Comparison of ENCODE assay signal across 8 mouse cellular contexts in the genomic region with DNA sequence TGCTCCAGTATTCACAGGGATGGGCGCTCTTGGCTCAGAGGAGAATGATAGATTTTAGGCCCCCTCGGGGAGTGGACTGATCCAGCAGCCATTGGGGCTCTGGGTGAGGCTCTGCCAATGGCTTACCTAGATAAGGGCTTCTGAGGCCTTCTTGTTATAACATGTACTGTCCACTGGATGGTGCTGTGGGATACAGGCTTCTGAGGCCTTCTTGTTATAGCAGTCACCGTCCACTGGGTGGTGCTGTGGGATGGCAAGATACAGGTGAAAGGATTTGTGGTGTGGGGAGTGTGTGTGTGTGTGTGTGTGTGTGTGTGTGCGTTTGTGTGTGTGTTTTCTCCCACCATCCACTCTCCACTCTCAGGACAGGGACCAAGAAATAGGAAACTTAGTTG.
DNase-seq lines count a peak whose midpoint lies in the region; ATAC-seq and TF ChIP-seq lines count a peak whose summit lies in the region.

No protein-coding gene starts in this region.

- TF ChIP-seq CTCF in cortical plate, adult 2 months (IDR thresholded peaks at IDR 0.05; ENCODE audit: extremely low read depth, insufficient read depth, low read length) = peak; percentile 100
- peak; percentile 100 for TF ChIP-seq CTCF in intestine, postnatal 0 days (IDR thresholded peaks at IDR 0.05; ENCODE audit: low read depth)
- TF ChIP-seq CTCF in spleen, adult 2 months (IDR thresholded peaks at IDR 0.05; ENCODE audit: extremely low read depth, insufficient read depth, insufficient read length, insufficient replicate concordance) = peak; percentile 99; the same call in 1 of the 2 replicates

- TF ChIP-seq POLR2A in cortical plate, adult 2 months (IDR thresholded peaks at IDR 0.05; ENCODE audit: extremely low read depth, insufficient read depth, low read length) = no peak
- TF ChIP-seq POLR2A in spleen, adult 2 months (IDR thresholded peaks at IDR 0.05; ENCODE audit: low read depth, low read length) = no peak

- peak; percentile 82 for DNase-seq in layer of hippocampus, adult 11-12 months (ENCODE audit: low spot score)
- no peak for DNase-seq in layer of hippocampus, adult 9-10 months (ENCODE audit: low spot score)
- DNase-seq in gastrocnemius, postnatal 25 days = peak; percentile 78
- DNase-seq in spleen, adult 2 months (ENCODE audit: low read depth in 1 of 2, low spot score in 2 of 2) = peak; percentile 68 to 81

- peak; percentile 50; the same call in 1 of the 2 replicates for ATAC-seq in intestine, postnatal 0 days
- peak; percentile 20; the same call in 1 of the 2 replicates for ATAC-seq in limb, embryonic 13.5 days (ENCODE audit: low FRiP score, low read depth)
- ATAC-seq in midbrain, embryonic 16.5 days = peak; percentile 50

- H3K9me3 ChIP-seq in intestine, postnatal 0 days (ENCODE audit: control insufficient read depth) = no peaks in the 10 kb centered on the region
- H3K9me3 ChIP-seq in limb, embryonic 13.5 days = no peaks in the 10 kb centered on the region
- no peaks in the 10 kb centered on the region for H3K9me3 ChIP-seq in midbrain, embryonic 16.5 days (replicated peaks; ENCODE audit: control insufficient read depth, low read length, poor library complexity, severe bottlenecking)

- H3K27ac ChIP-seq in cortical plate, adult 2 months (ENCODE audit: insufficient read depth, low read length) = no peak overlapping the region
- H3K27ac ChIP-seq in intestine, postnatal 0 days (ENCODE audit: low read depth, low read length) = no peak overlapping the region
- no peak overlapping the region for H3K27ac ChIP-seq in limb, embryonic 13.5 days
- peak overlapping the region; percentile 63 for H3K27ac ChIP-seq in midbrain, embryonic 16.5 days (ENCODE audit: low read length)
- no peak overlapping the region for H3K27ac ChIP-seq in spleen, adult 2 months (ENCODE audit: insufficient read depth, low read length)

- no peak overlapping the region for H3K4me3 ChIP-seq in cortical plate, adult 2 months (ENCODE audit: insufficient read depth, low read length)
- no peak overlapping the region for H3K4me3 ChIP-seq in intestine, postnatal 0 days (ENCODE audit: low read depth, low read length)
- H3K4me3 ChIP-seq in limb, embryonic 13.5 days = no peak overlapping the region
- no peak overlapping the region for H3K4me3 ChIP-seq in midbrain, embryonic 16.5 days (ENCODE audit: low read depth, low read length)
- H3K4me3 ChIP-seq in spleen, adult 2 months (ENCODE audit: extremely low read depth, insufficient read depth, insufficient read length) = no peak overlapping the region

- no peaks in the 10 kb centered on the region for H3K36me3 ChIP-seq in intestine, postnatal 0 days (ENCODE audit: control insufficient read depth, insufficient read depth)
- no peaks in the 10 kb centered on the region for H3K36me3 ChIP-seq in limb, embryonic 13.5 days
- no peaks in the 10 kb centered on the region for H3K36me3 ChIP-seq in midbrain, embryonic 16.5 days (ENCODE audit: control insufficient read depth, insufficient read depth, low read length)
- no peaks in the 10 kb centered on the region for H3K36me3 ChIP-seq in spleen, adult 2 months (ENCODE audit: control insufficient read depth, insufficient read depth, low read length)

- H3K9ac ChIP-seq in intestine, postnatal 0 days (ENCODE audit: low read depth, low read length) = no peak overlapping the region
- no peak overlapping the region for H3K9ac ChIP-seq in limb, embryonic 13.5 days
- H3K9ac ChIP-seq in midbrain, embryonic 16.5 days (ENCODE audit: low read depth, low read length) = peak overlapping the region; percentile 40; the same call in 1 of the 2 replicates

- no peak overlapping the region for H3K4me2 ChIP-seq in intestine, postnatal 0 days (replicated peaks; ENCODE audit: low read depth)
- H3K4me2 ChIP-seq in limb, embryonic 13.5 days (replicated peaks) = no peak overlapping the region
- H3K4me2 ChIP-seq in midbrain, embryonic 16.5 days (ENCODE audit: low read length) = no peak overlapping the region

- 4% methylated on average over 4 of the region's 4 CpGs for whole genome bisulfite sequencing in intestine, postnatal 0 days
- WGBS in limb, embryonic 13.5 days = 5% methylated on average over 4 of the region's 4 CpGs
- WGBS in midbrain, embryonic 16.5 days = 5% methylated on average over 4 of the region's 4 CpGs
- 5% methylated on average over 4 of the region's 4 CpGs for WGBS in spleen, adult 2 months

- H3K4me1 ChIP-seq in cortical plate, adult 2 months (ENCODE audit: control insufficient read depth, insufficient read depth, low read length) = peaks cover 7% of the 10 kb centered on the region; the same call in 1 of the 2 replicates
- 0 out of 2 replicates have a peak, but pooled peaks cover 2% of the 10 kb centered on the region for H3K4me1 ChIP-seq in intestine, postnatal 0 days (replicated peaks; ENCODE audit: control insufficient read depth, insufficient read depth, low read length)
- H3K4me1 ChIP-seq in limb, embryonic 13.5 days = peaks cover 20% of the 10 kb centered on the region
- H3K4me1 ChIP-seq in midbrain, embryonic 16.5 days (ENCODE audit: control insufficient read depth, insufficient read depth, low read length) = peaks cover 25% of the 10 kb centered on the region
- peaks cover 6% of the 10 kb centered on the region; the same call in 1 of the 2 replicates for H3K4me1 ChIP-seq in spleen, adult 2 months (ENCODE audit: control insufficient read depth, insufficient read depth, insufficient read length)

- no peaks in the 10 kb centered on the region for H3K27me3 ChIP-seq in intestine, postnatal 0 days (replicated peaks; ENCODE audit: control insufficient read depth, insufficient read depth, low read length)
- no peaks in the 10 kb centered on the region for H3K27me3 ChIP-seq in limb, embryonic 13.5 days
- H3K27me3 ChIP-seq in midbrain, embryonic 16.5 days (ENCODE audit: control insufficient read depth, insufficient read depth, low read depth, low read length) = no peaks in the 10 kb centered on the region
- H3K27me3 ChIP-seq in spleen, adult 2 months (ENCODE audit: control insufficient read depth, insufficient read depth, low read length) = no peaks in the 10 kb centered on the region
